Mouse (Mus musculus): Measurements from ENCODE around the gene Vhl. TPM values are rescaled to one million over a fixed set of nuclear protein-coding genes. Genes with fewer than 3 reads are reported as not detected.

The Vhl gene
- total and polyA plus RNA-seq, 3 experiments: 8.3 to 11.2 (median 8.6) TPM

DNA sequence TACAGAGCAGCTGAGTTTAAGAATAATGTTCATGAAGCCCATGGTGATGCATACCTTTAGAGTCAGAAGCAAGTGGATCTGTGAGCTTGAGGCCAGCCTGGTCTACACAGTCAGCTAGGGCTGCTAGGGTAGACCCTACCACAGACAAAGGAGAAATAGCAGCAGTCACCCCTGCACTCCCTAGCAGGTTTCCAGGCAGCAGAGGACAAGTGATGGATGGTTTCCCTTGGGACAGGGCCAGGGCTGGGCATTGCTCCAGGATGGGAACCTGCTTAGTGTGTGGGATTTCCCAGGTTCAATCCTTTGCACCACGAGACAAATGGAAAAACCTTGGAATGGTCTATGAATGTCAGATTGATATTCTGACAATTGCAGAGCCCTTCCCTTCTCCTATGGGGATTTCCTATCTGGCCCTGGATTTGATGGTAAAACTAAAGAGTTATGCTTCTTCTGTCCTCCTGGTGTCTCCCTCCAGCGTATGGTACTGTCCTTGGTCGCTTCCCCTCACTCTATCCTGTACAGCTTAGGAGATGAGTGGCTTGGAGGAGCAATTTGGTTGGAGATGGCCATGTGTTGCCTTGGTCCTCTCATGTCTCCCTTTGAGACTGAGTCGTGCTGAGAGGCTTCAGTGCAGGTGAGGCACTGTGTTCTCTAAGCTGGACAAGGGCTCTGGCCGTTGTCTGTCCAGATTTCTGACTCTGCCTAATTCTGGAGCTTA lies 37.1 kb upstream of the Vhl start:
- no peak overlapping the region for H3K4me3 ChIP-seq
- H3K27me3 ChIP-seq (ENCODE audit: control insufficient read depth, insufficient read depth, low read length): no peaks in the 10 kb centered on the region
- H3K36me3 ChIP-seq (ENCODE audit: control insufficient read depth, insufficient read depth, low read length): no peaks in the 10 kb centered on the region
- no peak for TF ChIP-seq EP300 (IDR thresholded peaks at IDR 0.05; ENCODE audit: insufficient read depth, low read depth, low read length)
- no peak for TF ChIP-seq POLR2A (IDR thresholded peaks at IDR 0.05; ENCODE audit: insufficient read depth, low read depth, low read length)
- TF ChIP-seq CTCF (IDR thresholded peaks at IDR 0.05): no peak
- intact Hi-C loops (cut with DNase I): no loop called here
- 55% methylated on average over 5 of the region's 5 CpGs for WGBS
- no peak overlapping the region for H3K27ac ChIP-seq
- no peaks in the 10 kb centered on the region for H3K4me1 ChIP-seq (ENCODE audit: control insufficient read depth, insufficient read depth, low read length)
- no peak overlapping the region for H3K9ac ChIP-seq (ENCODE audit: low read depth, low read length)
- no peaks in the 10 kb centered on the region for H3K79me2 ChIP-seq (replicated peaks; ENCODE audit: control insufficient read depth, insufficient read depth, low read length)
- DNase-seq: peak; percentile 9 to 20

GRCm38 (mm10) chr6:113592637-113593036 lies 31.1 kb upstream of the Vhl start:
- no peaks in the 10 kb centered on the region for H3K27me3 ChIP-seq (ENCODE audit: control insufficient read depth, insufficient read depth, low read length)
- 92% methylated on average over 2 of the region's 2 CpGs for WGBS
- no peak overlapping the region for H3K9ac ChIP-seq (ENCODE audit: low read depth, low read length)
- no peak for DNase-seq
- TF ChIP-seq EP300 (IDR thresholded peaks at IDR 0.05; ENCODE audit: insufficient read depth, low read depth, low read length) (no peak), POLR2A (IDR thresholded peaks at IDR 0.05; ENCODE audit: insufficient read depth, low read depth, low read length) (no peak), CTCF (IDR thresholded peaks at IDR 0.05) (no peak)
- intact Hi-C loops (cut with DNase I): no loop called here
- no peak overlapping the region for H3K4me3 ChIP-seq
- H3K36me3 ChIP-seq (ENCODE audit: control insufficient read depth, insufficient read depth, low read length): no peaks in the 10 kb centered on the region
- H3K79me2 ChIP-seq (replicated peaks; ENCODE audit: control insufficient read depth, insufficient read depth, low read length): no peaks in the 10 kb centered on the region
- no peak overlapping the region for H3K27ac ChIP-seq
- no peaks in the 10 kb centered on the region for H3K4me1 ChIP-seq (ENCODE audit: control insufficient read depth, insufficient read depth, low read length)

GRCm38 (mm10) chr6:113597945-113598344 lies 25.8 kb upstream of the Vhl start:
- Histone ChIP-seq H3K9ac (ENCODE audit: low read depth, low read length) (no peak overlapping the region), H3K4me3 (no peak overlapping the region), H3K27me3 (ENCODE audit: control insufficient read depth, insufficient read depth, low read length) (no peaks in the 10 kb centered on the region), H3K27ac (no peak overlapping the region), H3K79me2 (replicated peaks; ENCODE audit: control insufficient read depth, insufficient read depth, low read length) (no peaks in the 10 kb centered on the region), H3K4me1 (ENCODE audit: control insufficient read depth, insufficient read depth, low read length) (no peaks in the 10 kb centered on the region), H3K36me3 (ENCODE audit: control insufficient read depth, insufficient read depth, low read length) (no peaks in the 10 kb centered on the region)
- DNase-seq: no peak
- no peak for TF ChIP-seq CTCF (IDR thresholded peaks at IDR 0.05)
- no peak for TF ChIP-seq EP300 (IDR thresholded peaks at IDR 0.05; ENCODE audit: insufficient read depth, low read depth, low read length)
- TF ChIP-seq POLR2A (IDR thresholded peaks at IDR 0.05; ENCODE audit: insufficient read depth, low read depth, low read length): no peak
- intact Hi-C loops (cut with DNase I): no loop called here
- WGBS: 90% methylated on average over 4 of the region's 4 CpGs

DNA sequence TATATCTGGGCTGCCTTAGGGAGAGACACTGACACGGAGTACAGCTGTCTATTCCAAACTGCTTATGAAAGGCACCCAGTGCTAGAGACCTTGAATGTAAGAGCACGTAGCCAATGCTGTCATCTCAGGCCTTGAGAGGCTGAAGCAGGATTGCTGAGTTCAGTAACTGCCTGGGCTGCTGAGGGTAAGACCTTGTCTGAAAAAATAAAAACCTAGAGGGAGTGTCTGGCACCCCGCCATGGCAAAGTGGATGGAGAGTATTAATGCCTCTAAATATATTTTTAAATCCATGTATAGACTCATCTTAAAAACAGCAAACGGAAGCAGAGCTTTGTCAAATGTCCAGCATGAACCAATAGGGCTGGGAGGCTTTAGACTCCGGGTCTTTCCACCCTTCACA lies 23.9 kb upstream of the Vhl start:
- TF ChIP-seq EP300 (IDR thresholded peaks at IDR 0.05; ENCODE audit: insufficient read depth, low read depth, low read length) (no peak), CTCF (IDR thresholded peaks at IDR 0.05) (no peak), POLR2A (IDR thresholded peaks at IDR 0.05; ENCODE audit: insufficient read depth, low read depth, low read length) (no peak)
- H3K27ac ChIP-seq: no peak overlapping the region
- no peaks in the 10 kb centered on the region for H3K4me1 ChIP-seq (ENCODE audit: control insufficient read depth, insufficient read depth, low read length)
- no peak overlapping the region for H3K9ac ChIP-seq (ENCODE audit: low read depth, low read length)
- no peak overlapping the region for H3K4me3 ChIP-seq
- WGBS: 64% methylated on average over 5 of the region's 5 CpGs
- H3K27me3 ChIP-seq (ENCODE audit: control insufficient read depth, insufficient read depth, low read length): no peaks in the 10 kb centered on the region
- H3K79me2 ChIP-seq (replicated peaks; ENCODE audit: control insufficient read depth, insufficient read depth, low read length): no peaks in the 10 kb centered on the region
- intact Hi-C loops (cut with DNase I): loop anchor here (5.0 kb wide), 1 partner anchor 68 kb away; the partner anchor contains the start of genes Emc3 and Fancd2
- no peak for DNase-seq
- H3K36me3 ChIP-seq (ENCODE audit: control insufficient read depth, insufficient read depth, low read length): no peaks in the 10 kb centered on the region

DNA sequence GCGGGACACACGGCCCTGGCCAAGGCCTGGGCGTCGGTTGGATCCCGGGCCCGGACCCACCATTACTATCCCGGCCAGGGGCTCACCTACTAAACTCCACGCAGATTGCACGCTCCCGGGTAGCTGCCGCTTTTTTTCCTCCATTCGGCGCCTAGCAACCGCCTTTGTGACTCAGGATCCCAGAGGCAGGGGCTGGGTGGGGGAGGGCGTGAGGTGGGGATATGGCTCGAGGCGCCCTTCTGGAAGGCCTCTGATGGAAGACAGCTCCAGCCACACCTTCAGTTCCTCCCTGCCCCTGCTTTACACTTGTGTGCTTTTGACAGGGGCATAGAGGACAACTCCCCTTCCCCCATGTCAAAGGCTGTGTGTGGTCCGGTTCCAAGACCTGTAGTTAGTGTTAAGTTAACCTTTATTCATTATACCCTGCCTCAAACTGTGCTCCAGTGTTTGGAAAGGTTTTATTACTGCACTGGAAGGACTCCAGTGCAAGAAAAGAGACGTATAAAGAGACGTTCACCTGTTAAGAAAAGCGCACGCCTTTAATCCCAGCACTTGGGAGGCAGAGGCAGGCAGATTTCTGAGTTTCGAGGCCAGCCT lies 23.1 kb upstream of the Vhl start, which contains the start of gene Fancd2os:
Gene Fancd2os, minus strand, starts transcription at position 173 of the 597 bp plus-strand sequence.
- Histone ChIP-seq H3K4me3 (no peak within 1 kb of the TSS), H3K27me3 (ENCODE audit: control insufficient read depth, insufficient read depth, low read length) (no peaks in the 10 kb centered on the region), H3K79me2 (replicated peaks; ENCODE audit: control insufficient read depth, insufficient read depth, low read length) (0 out of 2 replicates have a peak, but pooled peaks cover 2% of the 10 kb centered on the region), H3K9ac (ENCODE audit: low read depth, low read length) (no peak within 1 kb of the TSS), H3K36me3 (ENCODE audit: control insufficient read depth, insufficient read depth, low read length) (no peaks in the 10 kb centered on the region), H3K4me1 (ENCODE audit: control insufficient read depth, insufficient read depth, low read length) (no peaks in the 10 kb centered on the region), H3K27ac (no peak within 1 kb of the TSS)
- WGBS: 63% methylated on average over 23 of the region's 23 CpGs
- DNase-seq: no peak
- intact Hi-C loops (cut with DNase I): loop anchor here (5.0 kb wide), 1 partner anchor 68 kb away; the partner anchor contains the start of genes Emc3 and Fancd2
- TF ChIP-seq EP300 (IDR thresholded peaks at IDR 0.05; ENCODE audit: insufficient read depth, low read depth, low read length) (no peak), POLR2A (IDR thresholded peaks at IDR 0.05; ENCODE audit: insufficient read depth, low read depth, low read length) (no peak), CTCF (IDR thresholded peaks at IDR 0.05) (no peak)

DNA sequence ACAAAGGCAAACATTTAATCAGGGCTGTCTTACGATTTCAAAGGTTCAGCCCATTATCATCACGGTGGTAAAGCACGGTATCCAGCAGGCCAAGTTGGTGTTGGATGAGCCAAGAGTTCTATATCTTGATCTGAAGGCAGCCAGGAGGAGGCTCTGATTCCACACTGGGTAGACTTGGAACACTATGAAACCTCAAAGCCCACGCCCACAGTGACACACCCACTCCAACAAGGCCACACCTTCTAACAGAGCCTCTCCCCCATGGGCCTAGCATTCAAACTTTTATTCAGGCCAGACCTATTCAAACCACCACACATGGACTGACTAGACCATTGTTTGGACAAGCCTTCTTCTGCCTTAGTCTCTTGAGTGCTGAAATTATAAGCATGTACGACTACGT lies 20.9 kb upstream of the Vhl start:
- no peak overlapping the region for H3K4me3 ChIP-seq
- TF ChIP-seq EP300 (IDR thresholded peaks at IDR 0.05; ENCODE audit: insufficient read depth, low read depth, low read length) (no peak), POLR2A (IDR thresholded peaks at IDR 0.05; ENCODE audit: insufficient read depth, low read depth, low read length) (no peak)
- H3K27ac ChIP-seq: no peak overlapping the region
- intact Hi-C loops (cut with DNase I): loop anchor here (5.0 kb wide), 1 partner anchor 71 kb away; the partner anchor contains the start of genes Emc3 and Fancd2
- peaks cover 5% of the 10 kb centered on the region for H3K79me2 ChIP-seq (replicated peaks; ENCODE audit: control insufficient read depth, insufficient read depth, low read length)
- H3K36me3 ChIP-seq (ENCODE audit: control insufficient read depth, insufficient read depth, low read length): 0 out of 2 replicates have a peak, but pooled peaks cover 2% of the 10 kb centered on the region
- no peak overlapping the region for H3K9ac ChIP-seq (ENCODE audit: low read depth, low read length)
- WGBS: 91% methylated on average over 6 of the region's 6 CpGs
- DNase-seq: no peak
- peaks cover 4% of the 10 kb centered on the region for H3K4me1 ChIP-seq (ENCODE audit: control insufficient read depth, insufficient read depth, low read length)
- no peaks in the 10 kb centered on the region for H3K27me3 ChIP-seq (ENCODE audit: control insufficient read depth, insufficient read depth, low read length)

Measured in heart, adult 2 months (tissue).